Mouse (Mus musculus) left cerebral cortex, postnatal 4 days (tissue): Measurements from ENCODE around the gene Dbf4. TPM values are rescaled to one million over a fixed set of nuclear protein-coding genes. Genes with fewer than 3 reads are reported as not detected.

Experiments
- DNase-seq: peaks from one replicate; pipeline ENCODE4 v3.0.0-alpha.2; 2022
- intact Hi-C: fragments of 180-260 bp; cut with DNase I; formaldehyde crosslinking; loops from one replicate; pipeline ENCODE4 v1.15.1; 2025
- total RNA-seq, 2 experiments: library from RNA; stranded (reverse); gene quantifications; 2 replicates each; pipeline ENCODE4 v1.2.3; 2021

The Dbf4 gene
- total RNA-seq, result 10 to 100 TPM; 10.1 to 11.6 TPM

DNA sequence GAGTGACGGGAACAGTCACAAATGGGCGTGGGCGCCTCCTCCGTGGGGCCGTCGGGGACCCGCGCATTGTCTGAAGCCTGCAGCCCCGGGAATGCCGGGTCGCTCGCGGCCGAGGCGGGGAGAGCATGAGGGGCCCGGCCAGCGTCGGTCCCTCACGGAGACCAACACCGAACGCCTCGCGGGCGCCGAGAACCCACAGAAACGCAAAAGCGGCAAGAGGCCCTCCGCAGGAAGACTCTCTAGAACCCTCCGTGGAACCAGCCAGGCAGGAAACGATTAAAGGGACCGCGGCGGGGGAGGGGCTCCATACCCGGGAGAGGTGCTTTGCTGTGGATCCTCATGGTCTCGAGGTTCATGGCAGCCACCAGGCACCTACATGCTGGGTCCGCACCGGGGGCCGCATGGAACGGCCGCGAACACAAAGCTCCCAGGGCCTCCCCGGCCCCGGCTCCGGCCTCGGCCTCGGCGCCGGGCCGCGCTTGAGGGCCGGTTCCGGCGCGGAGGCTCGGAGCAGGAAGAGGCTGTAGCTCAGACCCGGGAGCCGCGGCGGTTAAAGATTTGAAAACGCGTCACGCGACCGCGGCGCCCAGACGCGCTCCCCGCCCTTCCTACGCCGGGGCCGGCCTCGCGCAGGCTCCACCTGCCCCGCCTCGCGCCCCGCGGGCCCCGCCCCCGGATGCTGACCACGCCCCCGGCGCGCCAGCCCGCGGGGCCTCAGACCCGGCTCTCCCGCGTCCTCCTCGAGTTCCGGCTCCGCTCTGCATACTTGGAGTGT lies at the start of gene Dbf4, which contains the start of gene Slc25a40:
TSS of gene Dbf4 (minus strand) at position 560 of the 775 bp plus-strand sequence.
TSS of gene Slc25a40 (plus strand) at position 694 of the 775 bp plus-strand sequence.
- peak; percentile 93 for DNase-seq
- intact Hi-C loops, result loop anchor here (10.0 kb wide), 1 partner anchor 258 kb away; no protein-coding TSS in a partner anchor

DNA sequence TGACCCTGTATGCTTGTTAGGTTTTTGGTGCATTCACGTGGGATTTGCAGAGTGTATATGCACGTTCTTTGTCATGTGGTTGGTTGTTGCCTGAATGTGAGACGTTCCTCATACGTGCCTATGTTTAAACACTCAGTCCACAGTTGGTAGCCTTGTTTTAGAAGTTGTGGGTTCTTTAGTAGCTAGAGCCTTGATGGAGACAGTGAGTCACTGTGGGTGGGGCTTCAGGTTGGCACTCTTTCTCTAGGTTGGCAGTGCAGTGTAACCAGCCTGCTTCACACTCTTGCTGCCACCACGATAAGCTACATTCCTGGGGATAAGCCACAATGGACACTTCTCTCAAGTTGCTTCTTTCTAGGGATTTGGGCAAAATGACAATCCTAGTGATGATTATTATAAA lies 34.0 kb upstream of the Dbf4 start:
- DNase-seq, result no peak
- intact Hi-C loops, result no loop called here

DNA sequence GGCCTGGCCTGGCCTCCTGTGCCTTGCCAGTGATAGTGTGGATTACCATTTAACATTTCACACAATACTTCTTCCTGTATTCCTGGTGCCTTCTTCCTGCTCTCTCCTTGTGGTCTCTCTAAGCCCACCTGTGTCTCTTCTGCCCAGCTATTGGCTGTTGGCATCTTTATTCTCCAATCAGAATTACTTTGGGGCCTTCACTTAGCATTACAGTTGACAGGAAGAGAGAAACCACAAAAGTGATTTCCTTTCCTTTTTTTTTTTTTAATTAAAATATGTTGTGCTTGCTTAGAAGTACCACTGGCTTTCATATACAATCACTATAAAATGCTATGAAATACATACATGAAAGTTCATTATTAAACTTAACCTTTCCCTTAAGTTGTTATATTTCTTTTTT lies 33.0 kb upstream of the Dbf4 start:
- intact Hi-C loops, result no loop called here

DNA sequence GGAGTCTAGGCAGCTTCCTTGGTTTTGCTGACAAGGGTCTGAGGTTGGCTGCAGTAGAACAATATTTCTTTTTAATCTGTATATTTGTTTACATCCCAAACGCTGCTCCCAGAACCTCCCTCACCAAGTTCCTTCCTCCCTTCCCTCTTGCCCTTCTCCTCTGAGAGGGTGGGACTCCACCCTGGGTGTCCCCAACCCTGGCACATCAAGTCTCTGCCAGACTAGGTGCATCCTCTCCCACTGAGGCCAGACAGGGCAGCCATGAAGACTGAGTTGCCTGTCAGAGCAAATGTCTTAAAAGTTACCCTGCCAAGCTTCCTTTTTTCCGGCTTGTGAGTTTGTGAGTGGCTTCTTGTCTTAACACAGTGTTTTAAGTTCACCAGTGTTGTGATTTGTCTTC lies 16.6 kb upstream of the Dbf4 start:
- no peak for DNase-seq
- intact Hi-C loops, result no loop called here

More for the DNA sequence above, 33.0 kb upstream of the Dbf4 start:
- no peak for DNase-seq

DNA sequence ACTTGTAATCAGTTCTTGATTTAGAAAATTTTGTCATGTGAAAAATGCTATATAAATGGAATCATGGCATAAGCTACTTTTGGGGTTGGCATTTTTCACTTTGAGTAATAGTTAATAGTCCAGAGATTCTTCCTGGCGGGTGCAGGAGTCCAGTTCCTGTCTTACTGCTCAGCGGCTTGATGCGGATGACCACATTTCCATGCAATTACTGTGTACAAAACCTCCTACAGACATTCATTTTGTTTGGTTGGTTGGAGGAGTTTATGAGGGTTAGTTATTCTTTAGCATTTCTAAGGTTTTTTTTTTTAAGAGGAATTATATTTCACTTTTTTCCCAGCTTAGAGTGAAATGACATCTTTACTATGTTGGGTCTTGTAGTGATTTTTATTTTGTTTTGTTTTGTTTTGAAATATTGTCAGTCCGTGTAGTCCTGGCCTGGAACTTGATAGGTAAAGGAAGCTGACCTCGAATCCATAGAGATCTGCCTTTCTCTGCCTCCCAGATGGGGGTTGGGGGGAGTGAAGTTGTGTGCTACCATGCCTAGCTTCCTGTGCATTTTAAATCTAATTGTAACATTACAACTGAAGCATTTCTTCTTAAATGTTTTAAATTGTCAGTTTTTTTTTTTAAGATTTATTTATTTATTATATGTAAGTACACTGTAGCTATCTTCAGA lies 15.1 kb upstream of the Dbf4 start:
- intact Hi-C loops, result no loop called here
- no peak for DNase-seq

DNA sequence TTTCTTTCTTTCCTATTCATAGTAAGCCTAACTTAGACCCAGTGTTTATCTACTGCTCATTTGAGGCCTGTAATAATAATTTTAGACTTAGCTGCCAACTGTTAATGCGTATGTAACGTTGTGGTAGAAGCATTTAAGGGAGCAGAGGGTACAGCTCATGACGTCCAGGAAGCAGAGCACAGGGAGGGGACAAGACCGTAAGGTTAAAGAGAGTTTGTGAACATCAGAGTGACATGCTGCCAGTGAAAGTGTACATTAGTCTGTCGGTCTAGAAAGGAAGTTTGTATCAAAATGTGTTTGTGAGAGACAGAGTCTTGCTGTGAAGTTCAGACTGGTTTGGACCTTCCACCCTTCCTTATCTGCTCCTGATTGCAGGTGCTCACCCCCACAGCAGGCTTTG lies 3.4 kb upstream of the Dbf4 start:
- DNase-seq, result no peak
- intact Hi-C loops, result loop anchor here (10.0 kb wide), 1 partner anchor 261 kb away; no protein-coding TSS in a partner anchor

DNA sequence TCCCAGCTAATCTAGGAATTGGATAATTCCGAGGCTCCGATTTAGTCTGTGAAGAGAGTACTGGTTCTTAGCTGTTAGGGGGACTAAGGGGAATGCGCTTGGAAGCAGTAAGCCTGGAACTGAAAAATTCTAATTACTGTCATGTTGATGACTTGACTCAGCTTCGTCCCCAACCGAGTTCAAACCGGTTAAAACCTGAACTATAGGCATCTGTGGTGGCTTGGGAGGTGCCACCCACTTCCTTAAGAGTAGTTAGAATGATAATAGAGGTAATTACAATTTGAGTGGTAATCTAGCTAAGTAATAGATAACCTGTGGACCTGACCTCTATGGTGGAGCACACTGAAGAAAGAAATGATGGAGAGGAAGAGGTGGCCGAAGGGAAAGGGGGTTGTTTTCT lies 1.6 kb upstream of the Dbf4 start:
- no peak for DNase-seq

DNA sequence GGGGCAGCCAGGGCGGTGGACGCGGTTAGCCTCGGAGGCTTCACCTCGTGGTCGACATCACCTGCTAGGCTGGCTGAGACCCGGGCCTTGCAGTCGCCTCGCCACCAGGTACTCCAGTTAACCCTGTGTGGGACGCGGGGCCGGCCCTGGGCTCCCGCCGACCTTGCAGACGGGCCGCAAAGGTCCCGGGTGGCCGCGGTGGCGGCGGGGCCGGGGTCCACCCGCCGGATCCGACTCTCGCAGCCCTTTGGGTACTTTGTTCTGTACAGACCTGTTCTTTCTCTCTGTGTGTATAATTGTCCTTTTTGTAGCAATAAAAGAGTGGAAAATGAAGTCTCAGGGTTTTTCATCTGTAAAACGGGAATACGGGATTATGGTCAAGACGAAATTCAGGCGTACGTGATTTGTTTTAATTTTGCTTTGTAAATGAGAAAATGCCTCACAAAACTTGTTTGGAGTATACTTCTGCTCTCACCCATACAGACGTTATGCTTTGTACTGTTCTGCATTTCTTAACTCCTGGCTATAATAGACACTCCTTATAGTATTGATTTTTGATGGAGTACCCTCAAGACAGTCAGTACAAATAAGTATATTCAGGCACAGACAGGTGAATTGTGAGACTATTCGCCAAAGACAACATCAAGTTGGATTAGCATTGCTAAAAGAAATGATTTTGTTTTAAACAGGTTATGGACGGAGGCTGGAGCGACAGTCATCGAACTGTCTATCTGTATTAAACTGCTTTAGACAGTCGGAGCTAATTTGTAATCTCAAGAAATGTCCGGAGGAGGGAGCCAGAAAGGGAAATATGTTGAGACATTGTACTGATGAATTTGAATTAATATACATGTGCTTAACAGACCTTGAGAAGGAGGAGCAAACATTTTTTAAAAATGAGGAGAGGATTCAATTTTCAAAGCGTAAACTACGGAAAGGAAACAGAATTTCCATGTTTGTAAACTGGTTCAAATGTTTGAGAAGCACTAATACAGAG lies 714 bp upstream of the Dbf4 start:
- intact Hi-C loops, result loop anchor here (10.0 kb wide), 1 partner anchor 258 kb away; no protein-coding TSS in a partner anchor
- DNase-seq, result no peak

More for the DNA sequence above, 1.6 kb upstream of the Dbf4 start:
- intact Hi-C loops, result loop anchor here (10.0 kb wide), 1 partner anchor 259 kb away; no protein-coding TSS in a partner anchor

DNA sequence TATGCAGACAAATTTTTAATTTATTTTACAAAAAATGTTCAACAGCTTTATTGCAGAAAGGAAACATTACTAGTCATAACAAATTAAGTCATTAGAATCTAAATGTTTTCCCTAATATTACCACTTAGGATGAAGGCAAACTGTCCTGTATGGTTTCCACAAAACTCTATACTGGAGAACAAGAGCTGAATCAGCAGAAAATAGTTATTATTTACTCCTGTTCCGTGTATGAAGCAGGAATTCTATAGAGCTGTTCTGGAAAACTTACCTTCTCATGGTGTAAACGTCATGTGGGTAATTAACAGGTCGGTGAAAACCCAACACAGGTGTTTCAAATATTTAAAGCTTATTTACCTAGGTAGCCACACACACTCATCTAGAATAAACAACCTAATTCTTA lies 1.1 kb downstream of the Dbf4 start:
- intact Hi-C loops, result loop anchor here (10.0 kb wide), 1 partner anchor 257 kb away; no protein-coding TSS in a partner anchor
- no peak for DNase-seq

DNA sequence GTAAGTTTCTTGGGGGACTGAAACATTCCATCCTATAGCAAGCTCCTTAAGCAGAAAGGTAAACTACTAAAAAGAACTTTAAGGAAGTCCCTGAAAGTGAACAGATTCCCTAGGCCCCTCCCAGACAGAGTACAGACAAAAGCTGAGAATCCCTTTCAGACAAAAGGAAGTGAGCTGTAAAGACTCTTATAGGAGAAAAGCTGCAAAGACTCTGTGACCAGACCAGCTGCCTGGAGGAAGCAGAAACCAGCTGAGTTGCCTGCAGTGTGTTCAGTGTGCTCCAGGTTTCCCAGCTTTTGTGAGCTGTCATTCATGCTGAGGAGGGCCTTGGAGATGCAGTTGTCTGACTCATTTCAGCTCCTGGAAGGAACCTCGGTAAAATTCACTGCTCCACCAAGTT lies 5.1 kb downstream of the Dbf4 start:
- intact Hi-C loops, result no loop called here
- DNase-seq, result no peak

DNA sequence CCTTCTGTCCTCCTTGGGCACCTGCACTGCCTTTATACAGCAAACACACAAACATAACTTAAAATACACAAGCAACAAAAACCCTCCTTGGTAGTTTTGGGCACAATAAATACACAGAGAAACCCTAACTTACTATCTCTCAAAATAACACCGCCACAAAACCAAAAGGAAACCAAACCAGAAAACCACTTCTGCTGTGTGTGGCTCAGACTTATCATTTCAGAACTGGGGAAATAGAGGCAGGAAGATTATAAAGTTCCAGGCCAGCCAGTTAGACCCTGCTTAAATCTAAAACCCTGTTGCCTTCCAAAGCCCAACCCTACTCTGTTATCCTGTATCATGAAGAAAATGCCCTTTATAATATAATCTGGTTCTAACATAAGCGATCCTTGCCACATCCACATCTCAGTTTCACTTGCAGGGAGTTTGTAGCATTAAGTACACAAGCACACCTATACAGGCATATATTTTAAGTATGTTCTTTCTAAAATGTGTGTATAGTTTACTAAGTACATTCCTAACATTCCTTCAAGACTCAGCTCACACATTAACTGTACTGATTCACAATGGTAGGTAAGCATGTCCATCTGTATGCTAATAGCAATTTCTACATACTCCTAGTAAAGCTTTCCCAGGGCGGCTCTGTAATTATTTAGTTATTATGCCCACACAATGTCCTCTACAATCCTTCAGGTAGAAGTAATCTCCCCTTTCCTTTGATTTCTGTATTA lies 5.7 kb downstream of the Dbf4 start:
- intact Hi-C loops, result no loop called here

DNA sequence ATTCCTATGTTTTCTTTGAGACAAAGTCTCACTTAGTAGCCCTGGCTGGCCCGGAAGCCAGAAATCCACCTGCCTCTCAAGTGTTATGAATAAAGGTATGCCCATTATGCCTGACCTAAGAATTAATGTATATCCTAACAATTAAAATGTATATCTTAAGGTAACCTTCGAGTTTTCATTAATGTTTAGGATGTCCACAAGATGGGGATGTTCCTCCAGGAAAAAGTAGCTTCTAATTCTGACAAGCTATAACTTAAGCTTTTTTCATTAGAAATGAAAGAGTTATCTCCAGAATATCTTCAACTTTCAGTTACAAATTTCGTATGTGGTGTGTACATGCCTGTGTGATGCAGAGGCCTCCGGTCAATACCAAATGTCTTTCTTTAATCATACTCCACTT lies 13.8 kb downstream of the Dbf4 start:
- intact Hi-C loops, result no loop called here
- no peak for DNase-seq

More for the DNA sequence above, 5.7 kb downstream of the Dbf4 start:
- DNase-seq, result no peak

DNA sequence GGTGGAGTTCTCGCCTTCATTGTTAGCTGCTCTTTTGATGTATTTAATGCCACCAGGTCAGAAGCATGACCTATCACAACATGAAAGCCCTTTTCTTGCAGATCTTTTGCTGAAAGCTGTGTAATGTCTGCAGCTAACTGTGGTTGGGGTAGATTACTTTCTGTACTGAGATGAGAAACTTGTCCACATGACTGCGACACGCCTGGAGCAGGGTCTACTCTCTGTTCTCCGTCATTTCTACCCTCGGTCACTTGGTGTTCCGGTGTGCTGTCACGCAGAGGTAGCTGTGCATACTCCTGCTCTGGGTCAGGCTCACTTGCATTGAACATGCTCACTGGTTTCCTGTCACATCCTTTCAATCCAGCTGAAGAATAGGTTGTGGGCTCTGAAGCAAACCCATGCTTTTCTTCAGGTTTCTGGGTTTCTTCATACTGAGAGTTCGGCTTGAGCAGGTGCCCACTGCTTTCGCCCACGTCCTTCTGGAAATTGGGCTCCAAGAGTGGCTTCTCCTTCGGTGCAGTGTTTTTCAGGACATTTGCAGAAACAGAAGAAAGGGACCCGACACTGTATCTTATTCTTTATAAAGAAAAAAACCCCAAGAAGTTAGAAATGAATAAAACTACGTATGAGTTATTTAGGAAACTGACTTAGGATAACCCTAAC lies 24.8 kb downstream of the Dbf4 start:
- no peak for DNase-seq
- intact Hi-C loops, result no loop called here

DNA sequence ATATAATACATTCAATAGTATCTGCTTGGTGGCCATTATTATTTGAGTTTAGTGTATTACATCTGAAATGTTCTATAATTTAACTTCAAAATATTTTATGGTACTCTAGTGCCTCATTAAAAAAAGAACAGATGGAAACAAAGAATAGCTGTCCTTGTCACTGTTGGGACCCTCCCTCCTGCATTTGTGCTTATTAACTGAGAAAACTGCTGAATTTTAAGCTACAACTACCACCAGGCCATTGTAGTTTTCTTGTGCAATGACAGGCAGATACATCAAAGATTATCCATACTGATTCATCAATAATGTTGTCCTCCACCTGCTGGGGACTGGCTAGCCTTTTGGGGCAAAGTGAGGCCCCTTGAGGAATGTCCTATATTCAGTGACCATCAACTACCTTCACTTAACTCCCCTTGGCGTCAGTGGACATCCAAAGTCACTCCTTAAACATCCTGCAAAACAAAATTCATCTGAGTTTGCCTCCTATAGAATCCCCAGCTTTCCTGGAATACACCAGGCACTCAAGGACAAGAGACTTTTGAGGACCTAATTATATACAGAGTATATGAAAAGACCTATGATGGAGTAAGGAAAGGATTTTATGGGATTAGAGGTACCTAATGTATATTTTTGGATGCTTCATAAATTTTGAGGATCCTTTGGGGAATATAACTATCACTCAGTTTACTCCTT lies 28.5 kb downstream of the Dbf4 start:
- no peak for DNase-seq
- intact Hi-C loops, result no loop called here

DNA sequence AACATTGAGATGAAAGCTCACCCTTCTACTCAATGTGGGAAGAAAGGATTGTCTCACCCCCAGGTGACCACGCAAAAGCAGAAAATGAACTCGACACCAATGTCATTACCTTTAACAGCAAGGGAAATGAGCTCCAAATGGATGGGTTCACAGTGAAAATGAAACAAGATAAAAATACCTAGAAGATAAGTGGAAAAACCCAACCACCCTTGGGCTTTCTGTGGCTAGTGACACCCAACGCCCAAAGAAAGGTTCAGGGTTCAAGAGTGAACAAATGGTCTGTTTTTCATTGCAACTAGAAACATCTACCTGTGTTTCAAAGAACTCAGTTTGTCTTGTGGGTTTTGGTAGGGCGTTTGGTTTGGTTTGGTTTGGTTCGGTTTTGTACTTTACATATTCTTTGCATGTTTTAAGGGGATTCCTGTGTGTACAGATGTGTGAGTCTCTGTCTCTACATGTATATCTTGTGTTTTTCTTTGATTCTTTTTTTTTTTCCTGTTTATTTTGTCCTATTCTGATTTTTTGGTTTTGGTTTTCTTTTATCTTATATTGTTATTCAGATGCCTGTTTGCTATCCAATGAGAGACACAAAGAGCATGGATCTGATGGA lies 48.1 kb downstream of the Dbf4 start:
- no peak for DNase-seq
- intact Hi-C loops, result no loop called here

DNA sequence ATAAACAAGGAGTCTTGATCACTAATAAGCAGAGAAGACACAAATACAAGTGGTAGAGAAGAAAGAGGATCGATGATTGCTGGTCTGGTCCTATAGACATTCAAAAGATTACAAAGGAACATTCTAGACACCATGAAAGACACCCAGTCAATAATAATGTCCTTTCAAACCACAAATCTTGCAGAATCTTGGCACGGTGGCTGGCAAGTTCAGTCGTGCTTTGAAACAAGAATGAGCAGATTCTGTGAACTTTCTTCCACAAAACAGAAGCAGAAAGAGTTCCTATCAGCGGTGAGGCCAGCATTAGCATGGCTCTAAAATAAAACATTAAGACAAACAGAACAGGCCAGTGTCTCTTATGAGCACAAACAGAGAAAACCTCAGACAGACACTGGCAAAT lies 49.1 kb downstream of the Dbf4 start:
- intact Hi-C loops, result no loop called here
- no peak for DNase-seq

DNA sequence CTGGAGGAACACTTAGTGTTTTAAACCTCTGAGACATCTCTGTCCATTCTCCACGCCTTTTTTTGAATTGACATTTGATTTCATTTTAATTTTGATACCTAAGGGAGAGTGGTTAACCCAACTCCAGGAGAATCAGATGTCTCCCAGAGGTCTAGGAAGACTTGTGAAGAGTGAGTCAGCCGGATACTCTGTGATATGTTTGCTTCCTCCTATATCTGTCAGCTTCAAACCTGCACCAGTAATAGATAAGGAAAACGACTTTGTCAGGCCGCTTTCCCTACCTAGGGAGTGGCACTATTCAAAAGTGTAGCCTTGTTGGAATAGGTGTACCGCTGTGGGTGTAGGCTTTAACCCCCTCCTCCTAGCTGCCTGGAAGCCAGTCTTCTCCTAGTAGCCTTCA lies 53.7 kb downstream of the Dbf4 start:
- intact Hi-C loops, result loop anchor here (5.0 kb wide), 1 partner anchor 206 kb away; no protein-coding TSS in a partner anchor
- no peak for DNase-seq

DNA sequence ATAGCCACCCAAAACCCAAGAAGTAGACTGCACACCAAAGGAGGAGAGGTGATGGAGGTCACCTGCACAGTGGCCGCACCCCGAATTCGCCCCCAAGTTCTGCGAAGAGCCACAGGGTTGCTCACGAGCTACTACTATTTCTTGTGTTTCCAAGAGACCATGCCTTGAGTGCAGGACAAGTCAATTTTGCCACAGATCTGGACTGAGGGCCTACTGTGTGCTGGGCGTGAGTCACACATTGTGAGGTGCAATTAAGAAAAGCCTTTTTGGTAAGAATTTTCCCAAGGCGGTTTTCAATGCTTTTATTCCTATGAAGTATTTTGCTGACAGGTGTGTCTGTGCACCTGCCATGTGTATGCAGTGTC lies 54.2 kb downstream of the Dbf4 start:
- intact Hi-C loops, result loop anchor here (5.0 kb wide), 1 partner anchor 206 kb away; no protein-coding TSS in a partner anchor
- no peak for DNase-seq
